Mouse (Mus musculus) CH12.LX (cell line): Measurements from ENCODE around the gene Olfr1155.

Experiments used
- BHLHE40 ChIP-seq: IDR thresholded peaks from 2 replicates; pipeline ENCODE4 v1.6.1; 2011; ENCODE audit warnings: mild to moderate bottlenecking, low read depth, low read length, improper control_type of control experiment
- CTCF ChIP-seq, 2 experiments: IDR thresholded peaks in 1 of 2; conservative IDR thresholded peaks in 1 of 2; 2 replicates each; pipeline ENCODE4 v1.5.1; 2011 to 2012; ENCODE audit warnings: low read depth in 2 of 2, low read length in 2 of 2, improper control_type of control experiment in 1 of 2, inconsistent platforms in 1 of 2, mild to moderate bottlenecking in 1 of 2, moderate library complexity in 1 of 2
- EP300 ChIP-seq: IDR thresholded peaks from 2 replicates; pipeline ENCODE4 v1.6.1; 2011; ENCODE audit warnings: low read length, improper control_type of control experiment
- HCFC1 ChIP-seq: IDR thresholded peaks from 2 replicates; pipeline ENCODE4 v1.6.1; 2012; ENCODE audit warnings: low read depth, mild to moderate bottlenecking, inconsistent platforms, low read length, improper control_type of control experiment
- JUND ChIP-seq: conservative IDR thresholded peaks from 2 replicates; pipeline ENCODE4 v1.6.1; 2011; ENCODE audit warnings: low read depth, low read length, improper control_type of control experiment
- POLR2A ChIP-seq: IDR thresholded peaks from 2 replicates; pipeline ENCODE4 v1.6.1; 2011; ENCODE audit warnings: low read depth, mild to moderate bottlenecking, improper control_type of control experiment, low read length
- TCF12 ChIP-seq: IDR thresholded peaks from 2 replicates; pipeline ENCODE4 v1.6.1; 2014; ENCODE audit warnings: low read depth, mild to moderate bottlenecking, inconsistent platforms, low read length, improper control_type of control experiment
- ZC3H11A ChIP-seq: IDR thresholded peaks from 2 replicates; pipeline ENCODE4 v1.6.1; 2012; ENCODE audit warnings: low read depth, mild to moderate bottlenecking, inconsistent platforms, low read length, improper control_type of control experiment
- ZMIZ1 ChIP-seq: IDR thresholded peaks from 2 replicates; pipeline ENCODE4 v1.6.1; 2012; ENCODE audit warnings: low read depth, mild to moderate bottlenecking, inconsistent platforms, low read length, improper control_type of control experiment

DNA sequence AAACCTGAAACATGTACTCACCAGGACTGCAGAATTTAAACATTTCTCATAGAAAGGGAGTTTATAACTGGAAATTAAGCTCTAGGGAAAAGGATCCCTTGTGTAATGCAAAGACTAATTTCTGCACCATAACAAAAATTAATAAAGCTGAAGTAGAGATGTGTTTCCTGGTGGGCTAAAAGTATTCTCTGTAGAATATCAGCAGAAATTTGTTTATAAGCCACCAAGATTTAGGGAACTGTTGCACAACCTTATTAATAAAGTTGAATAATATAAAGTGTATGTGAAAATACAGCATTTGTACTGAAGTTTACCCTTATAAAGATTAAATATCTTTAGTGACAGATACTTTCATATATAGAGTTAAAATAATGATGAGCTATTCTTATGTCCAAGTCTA lies 8.1 kb upstream of the Olfr1155 start, which contains the start of gene Olfr1156:
- TF ChIP-seq JUND = no peak
- TF ChIP-seq ZMIZ1 = no peak
- TF ChIP-seq CTCF (conservative IDR thresholded peaks at IDR 0.05 in 1 of 2, IDR thresholded peaks at IDR 0.05 in 1 of 2; ENCODE audit: low read depth in 2 of 2, low read length in 2 of 2) = no peak
- no peak for TF ChIP-seq EP300
- no peak for TF ChIP-seq HCFC1
- TF ChIP-seq POLR2A = no peak
- TF ChIP-seq TCF12 = no peak
- TF ChIP-seq BHLHE40 = no peak
- no peak for TF ChIP-seq ZC3H11A
